Mouse (Mus musculus): Measurements from ENCODE around the gene Dync2h1. TPM values are rescaled to one million over a fixed set of nuclear protein-coding genes. Genes with fewer than 3 reads are reported as not detected.
"Not testable (repeated sequence)": the region's sequence is repeated elsewhere in the genome, so short reads cannot be mapped to it uniquely, and the experiment has no call there.

Gene Dync2h1
- polyA plus RNA-seq, 1 experiment from 2014 or later: 21.5 TPM

DNA sequence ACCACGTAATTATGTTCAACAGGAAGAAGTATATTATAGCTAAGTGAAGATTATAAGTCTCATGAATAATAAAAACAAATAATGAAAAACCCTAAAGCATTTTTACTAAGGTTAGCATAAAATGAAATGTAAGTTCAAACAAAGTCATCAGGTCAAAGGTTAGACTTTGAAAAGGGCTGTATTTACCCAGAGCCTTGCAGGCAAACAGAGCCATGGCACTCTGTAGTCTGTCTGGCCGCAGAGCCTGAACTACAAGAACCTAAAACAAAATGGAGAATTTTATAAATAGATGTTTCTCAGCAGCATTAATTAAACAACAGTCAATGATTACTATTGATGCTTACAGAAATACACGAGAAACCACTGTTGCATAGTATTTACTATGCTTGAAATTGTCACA, 174.5 kb downstream of the Dync2h1 start:
- Histone ChIP-seq H3K9ac (no peak overlapping the region), H3K4me2 (replicated peaks) (no peak overlapping the region), H3K4me1 (no peaks in the 10 kb centered on the region), H3K9me3 (no peaks in the 10 kb centered on the region), H3K27ac (no peak overlapping the region), H3K36me3 (no peaks in the 10 kb centered on the region; the same call in 1 of the 2 replicates), H3K27me3 (replicated peaks) (no peaks in the 10 kb centered on the region), H3K4me3 (no peak overlapping the region)
- WGBS: 82% methylated on average over 3 of the region's 3 CpGs
- no peak for ATAC-seq (ENCODE audit: low FRiP score, low read depth)

DNA sequence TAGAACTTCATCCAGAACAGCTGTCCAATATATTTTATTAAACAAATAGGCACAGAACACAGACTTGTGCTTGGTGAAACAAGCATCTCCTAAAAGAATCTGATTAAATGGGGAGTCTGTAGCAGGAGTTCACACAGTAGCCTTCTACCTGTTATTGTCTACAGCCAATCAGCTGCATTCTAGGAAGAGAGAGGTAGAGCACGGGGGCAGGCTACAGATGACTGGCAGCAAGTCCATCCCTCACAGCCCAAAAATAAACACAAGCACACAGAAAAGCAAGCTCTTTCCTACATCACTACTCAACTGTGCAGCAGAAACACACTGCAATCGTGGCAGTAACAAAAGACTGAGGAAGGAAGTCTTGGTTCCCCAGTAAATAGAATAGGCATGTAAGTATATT, 189.4 kb downstream of the Dync2h1 start:
- H3K9me3 ChIP-seq: no peaks in the 10 kb centered on the region
- H3K27ac ChIP-seq: no peak overlapping the region
- no peaks in the 10 kb centered on the region for H3K27me3 ChIP-seq (replicated peaks)
- no peak overlapping the region for H3K4me2 ChIP-seq (replicated peaks)
- WGBS: 63% methylated on average over 2 of the region's 2 CpGs
- ATAC-seq (ENCODE audit: low FRiP score, low read depth): no peak
- no peak overlapping the region for H3K4me3 ChIP-seq
- peaks cover 12% of the 10 kb centered on the region for H3K36me3 ChIP-seq
- no peak overlapping the region for H3K9ac ChIP-seq
- H3K4me1 ChIP-seq: no peaks in the 10 kb centered on the region

DNA sequence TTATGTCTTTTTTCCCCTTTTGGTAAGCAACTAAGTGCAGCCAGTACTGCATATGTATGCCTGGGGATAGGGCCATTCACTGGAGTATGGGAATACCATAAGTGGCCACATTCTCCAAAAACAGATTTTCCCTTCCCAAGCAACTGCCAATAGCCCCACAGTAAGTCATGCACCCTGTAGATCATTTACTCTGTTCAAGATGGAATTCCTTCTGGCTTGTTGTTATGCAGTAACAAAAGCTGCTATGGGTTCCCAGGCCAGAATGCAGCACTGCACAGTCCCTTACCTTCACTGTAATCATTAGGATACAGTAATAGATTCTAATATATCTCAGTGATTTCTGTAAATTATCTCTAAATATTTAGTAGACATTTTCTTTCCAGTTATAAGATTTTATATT, 190.0 kb downstream of the Dync2h1 start:
- Histone ChIP-seq H3K4me3 (no peak overlapping the region), H3K27ac (no peak overlapping the region), H3K9ac (no peak overlapping the region), H3K36me3 (peaks cover 13% of the 10 kb centered on the region), H3K4me2 (replicated peaks) (no peak overlapping the region), H3K9me3 (no peaks in the 10 kb centered on the region), H3K4me1 (no peaks in the 10 kb centered on the region), H3K27me3 (replicated peaks) (no peaks in the 10 kb centered on the region)
- ATAC-seq (ENCODE audit: low FRiP score, low read depth): no peak

DNA sequence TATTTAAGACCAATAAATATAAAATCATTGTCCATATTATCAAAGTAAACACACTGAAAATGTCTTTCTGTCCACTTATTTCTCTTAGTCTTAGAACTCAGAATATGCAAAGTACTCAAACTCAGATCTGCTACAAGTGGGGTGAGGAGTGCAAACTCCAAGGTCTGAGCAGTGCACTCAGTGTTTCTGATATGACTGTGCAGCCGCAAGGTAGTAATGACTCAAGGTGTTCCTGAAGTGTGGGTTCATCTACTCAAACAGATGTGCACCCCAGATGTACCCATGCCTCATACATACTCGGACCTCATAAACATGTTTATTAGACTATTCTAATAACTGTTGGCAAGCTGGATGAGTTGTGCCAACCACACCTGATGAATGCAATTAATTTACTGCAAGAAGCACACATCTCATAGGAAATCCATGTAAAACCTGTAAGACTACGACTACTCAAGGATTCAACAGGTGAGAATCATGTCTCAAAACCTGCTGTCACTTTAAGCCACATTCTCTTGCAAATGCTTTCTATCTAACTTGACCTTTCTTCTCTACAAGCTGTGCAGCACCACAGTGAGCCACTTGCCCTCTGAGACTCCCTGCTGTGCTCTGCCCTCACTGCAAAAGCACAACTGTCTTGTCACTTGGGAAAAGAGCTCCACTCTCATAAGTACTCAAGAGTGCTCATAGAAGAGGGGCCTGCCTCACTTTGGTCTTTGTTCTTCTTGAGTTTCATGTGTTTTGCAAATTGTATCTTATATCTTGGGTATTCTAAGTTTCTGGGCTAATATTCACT, 195.2 kb downstream of the Dync2h1 start:
- Histone ChIP-seq H3K9me3 (no peaks in the 10 kb centered on the region), H3K4me2 (replicated peaks) (no peak overlapping the region), H3K4me1 (no peaks in the 10 kb centered on the region), H3K27me3 (replicated peaks) (no peaks in the 10 kb centered on the region), H3K36me3 (peaks cover 15% of the 10 kb centered on the region), H3K27ac (no peak overlapping the region), H3K9ac (no peak overlapping the region), H3K4me3 (no peak overlapping the region)
- 89% methylated on average over 3 of the region's 3 CpGs for WGBS
- no peak for ATAC-seq (ENCODE audit: low FRiP score, low read depth)

DNA sequence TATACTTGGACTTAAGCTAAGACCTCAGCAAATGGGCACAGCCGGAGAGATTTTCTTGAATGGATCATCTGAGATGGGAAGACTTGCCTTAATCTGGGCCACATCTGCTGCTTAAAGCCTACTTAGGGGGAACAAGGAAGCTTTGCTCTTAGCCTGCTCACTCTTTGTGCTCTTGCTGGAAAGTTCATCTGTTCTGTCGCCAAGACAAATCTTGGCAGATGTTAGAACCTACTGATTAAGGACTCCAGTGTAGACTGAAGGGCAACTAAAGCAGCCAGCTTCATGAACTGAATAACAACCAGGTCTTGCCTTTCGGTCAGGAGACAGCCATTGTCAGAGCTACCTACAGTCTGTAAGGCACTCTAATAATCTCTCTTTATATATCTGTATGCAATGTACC, 198.1 kb downstream of the Dync2h1 start:
- H3K9ac ChIP-seq: no peak overlapping the region
- no peak overlapping the region for H3K4me2 ChIP-seq (replicated peaks)
- no peaks in the 10 kb centered on the region for H3K9me3 ChIP-seq
- no peak for ATAC-seq (ENCODE audit: low FRiP score, low read depth)
- WGBS: 93% methylated on average over 3 of the region's 3 CpGs
- H3K27ac ChIP-seq: no peak overlapping the region
- H3K36me3 ChIP-seq: peaks cover 16% of the 10 kb centered on the region; the same call in 1 of the 2 replicates
- no peaks in the 10 kb centered on the region for H3K27me3 ChIP-seq (replicated peaks)
- H3K4me3 ChIP-seq: no peak overlapping the region
- H3K4me1 ChIP-seq: no peaks in the 10 kb centered on the region

DNA sequence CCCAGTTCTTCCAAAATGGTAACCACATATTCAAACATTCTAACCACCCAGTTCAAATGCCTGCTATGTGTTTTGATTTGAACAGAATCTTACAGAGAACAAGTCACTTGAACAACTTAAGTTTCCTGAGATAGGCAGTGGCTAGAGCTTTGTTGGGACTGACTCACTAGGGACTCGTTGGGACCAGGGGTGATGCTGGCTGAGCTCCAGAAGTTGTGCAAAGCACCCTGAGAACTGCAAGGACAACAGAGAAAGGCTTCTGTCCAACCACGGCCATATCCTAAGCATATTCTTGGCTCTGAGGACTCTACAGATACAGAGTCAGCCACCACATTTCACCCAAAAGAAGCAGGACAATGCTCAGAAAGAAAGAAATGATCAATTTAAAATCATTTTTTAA, 215.1 kb downstream of the Dync2h1 start:
- Histone ChIP-seq H3K9ac (no peak overlapping the region), H3K4me3 (no peak overlapping the region), H3K27me3 (replicated peaks) (no peaks in the 10 kb centered on the region), H3K4me1 (no peaks in the 10 kb centered on the region), H3K27ac (no peak overlapping the region), H3K9me3 (no peaks in the 10 kb centered on the region), H3K4me2 (replicated peaks) (no peak overlapping the region), H3K36me3 (peaks cover 7% of the 10 kb centered on the region; the same call in 1 of the 2 replicates)
- 81% methylated on average over 2 of the region's 2 CpGs for WGBS
- ATAC-seq (ENCODE audit: low FRiP score, low read depth): no peak

DNA sequence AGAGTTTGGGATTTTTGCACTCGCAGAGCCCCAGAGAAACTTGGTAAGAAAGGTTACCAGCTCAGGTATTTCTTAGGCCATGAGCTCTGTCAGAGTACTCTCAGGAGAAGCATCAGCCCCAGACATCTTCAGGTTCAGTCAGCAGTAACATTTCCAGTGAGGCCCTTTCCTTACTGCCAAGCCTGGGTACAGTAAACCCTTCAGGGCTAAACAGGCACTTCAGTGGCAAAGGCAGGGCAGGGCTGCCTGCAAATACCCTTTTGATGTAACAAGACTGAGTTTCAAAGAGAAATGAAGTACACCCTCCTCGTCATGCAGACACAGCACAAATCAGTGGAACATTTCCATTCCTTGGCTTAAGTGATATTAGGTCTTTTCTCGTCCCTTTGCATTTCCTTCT, 219.2 kb downstream of the Dync2h1 start:
- no peak for ATAC-seq (ENCODE audit: low FRiP score, low read depth)
- Histone ChIP-seq H3K4me3 (no peak overlapping the region), H3K4me1 (no peaks in the 10 kb centered on the region), H3K27ac (no peak overlapping the region), H3K27me3 (replicated peaks) (no peaks in the 10 kb centered on the region), H3K9me3 (no peaks in the 10 kb centered on the region), H3K9ac (no peak overlapping the region), H3K36me3 (peaks cover 10% of the 10 kb centered on the region; the same call in 1 of the 2 replicates), H3K4me2 (replicated peaks) (no peak overlapping the region)
- WGBS: 92% methylated on average over 3 of the region's 3 CpGs

DNA sequence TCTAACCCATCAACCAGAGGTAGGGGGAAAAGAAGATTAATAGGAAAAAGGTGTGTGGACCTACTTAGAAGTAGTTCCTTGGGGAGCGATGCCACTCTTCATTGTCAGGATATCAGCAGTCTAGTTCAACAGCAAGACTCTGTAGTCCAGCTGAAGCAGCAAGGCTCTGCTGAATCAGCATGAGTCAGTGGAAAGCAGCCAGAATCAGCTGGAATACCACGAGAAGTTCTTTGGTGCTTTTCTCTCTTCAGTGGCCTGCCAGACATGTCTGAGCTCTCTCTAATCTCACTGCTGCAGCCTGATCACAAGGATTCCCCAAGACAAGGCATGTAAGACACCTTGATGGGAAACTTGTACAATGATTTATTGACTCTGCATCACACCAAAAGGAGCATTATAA, 225.9 kb downstream of the Dync2h1 start:
- no peak overlapping the region for H3K4me3 ChIP-seq
- WGBS: 89% methylated on average over 2 of the region's 2 CpGs
- H3K27me3 ChIP-seq (replicated peaks): no peaks in the 10 kb centered on the region
- H3K4me1 ChIP-seq: no peaks in the 10 kb centered on the region
- H3K9ac ChIP-seq: no peak overlapping the region
- H3K9me3 ChIP-seq: no peaks in the 10 kb centered on the region
- no peak overlapping the region for H3K4me2 ChIP-seq (replicated peaks)
- ATAC-seq (ENCODE audit: low FRiP score, low read depth): no peak
- H3K27ac ChIP-seq: no peak overlapping the region
- H3K36me3 ChIP-seq: no peaks in the 10 kb centered on the region

DNA sequence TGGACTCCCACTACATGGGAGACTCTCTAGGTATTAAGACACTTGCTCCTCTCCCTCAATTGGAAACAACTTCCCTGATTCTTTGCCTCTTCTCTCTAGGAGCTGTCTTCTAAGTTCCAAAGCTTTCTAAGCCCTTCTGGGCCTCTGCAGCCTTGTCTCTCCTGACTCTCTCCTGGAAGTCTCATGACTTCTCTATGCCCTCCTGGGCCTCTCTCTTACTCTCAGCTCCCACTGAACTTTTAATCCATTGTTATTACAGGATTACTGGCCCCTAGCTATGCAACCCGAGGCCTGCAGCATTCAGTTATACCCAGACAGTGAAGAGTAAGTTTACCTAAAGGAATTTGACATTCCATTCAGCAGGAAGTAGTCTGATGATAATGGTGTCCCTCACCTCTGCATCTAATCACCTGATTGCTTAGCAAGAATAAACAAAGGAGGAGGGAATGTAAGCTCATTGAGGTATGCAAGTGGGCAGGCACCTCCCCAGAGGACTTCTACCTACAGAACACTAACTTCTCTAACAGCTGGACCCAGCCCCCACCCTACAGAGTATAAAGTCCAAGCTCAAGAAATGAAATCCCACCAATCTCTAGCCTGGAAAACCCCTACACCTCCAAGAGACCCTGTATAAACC, 256.7 kb downstream of the Dync2h1 start:
- Histone ChIP-seq H3K4me2 (replicated peaks) (no peak overlapping the region), H3K27ac (no peak overlapping the region), H3K27me3 (replicated peaks) (no peaks in the 10 kb centered on the region), H3K9ac (no peak overlapping the region), H3K4me1 (no peaks in the 10 kb centered on the region), H3K9me3 (no peaks in the 10 kb centered on the region), H3K4me3 (no peak overlapping the region), H3K36me3 (peaks cover 7% of the 10 kb centered on the region)
- 43% methylated on average over 1 of the region's 1 CpGs for WGBS
- no peak for ATAC-seq (ENCODE audit: low FRiP score, low read depth)

DNA sequence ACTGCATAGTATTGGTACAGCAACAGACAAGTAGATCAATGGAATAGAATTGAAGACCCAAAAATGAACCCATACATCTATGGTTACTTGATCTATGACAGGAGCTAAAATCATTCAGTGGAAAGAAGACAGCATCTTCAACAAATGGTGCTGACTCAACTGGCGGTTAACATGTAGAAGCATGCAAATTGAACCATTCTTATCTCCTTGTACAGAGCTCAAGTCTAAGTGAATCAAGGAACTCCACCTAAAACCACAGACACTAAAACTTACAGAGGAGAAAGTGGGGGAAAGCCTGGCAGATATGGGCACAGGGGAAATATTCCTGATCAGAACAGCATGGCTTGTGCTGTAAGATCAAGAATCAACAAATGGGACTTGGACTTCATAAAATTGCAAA, 270.8 kb downstream of the Dync2h1 start:
- no peaks in the 10 kb centered on the region for H3K36me3 ChIP-seq
- no peak overlapping the region for H3K4me3 ChIP-seq
- H3K4me2 ChIP-seq (replicated peaks): no peak overlapping the region
- H3K9ac ChIP-seq: no peak overlapping the region
- H3K27me3 ChIP-seq (replicated peaks): no peaks in the 10 kb centered on the region
- H3K27ac ChIP-seq: no peak overlapping the region
- no peaks in the 10 kb centered on the region for H3K4me1 ChIP-seq
- no peak for ATAC-seq (ENCODE audit: low FRiP score, low read depth)
- H3K9me3 ChIP-seq: no peaks in the 10 kb centered on the region
- WGBS: 90% methylated on average over 1 of the region's 1 CpGs

DNA sequence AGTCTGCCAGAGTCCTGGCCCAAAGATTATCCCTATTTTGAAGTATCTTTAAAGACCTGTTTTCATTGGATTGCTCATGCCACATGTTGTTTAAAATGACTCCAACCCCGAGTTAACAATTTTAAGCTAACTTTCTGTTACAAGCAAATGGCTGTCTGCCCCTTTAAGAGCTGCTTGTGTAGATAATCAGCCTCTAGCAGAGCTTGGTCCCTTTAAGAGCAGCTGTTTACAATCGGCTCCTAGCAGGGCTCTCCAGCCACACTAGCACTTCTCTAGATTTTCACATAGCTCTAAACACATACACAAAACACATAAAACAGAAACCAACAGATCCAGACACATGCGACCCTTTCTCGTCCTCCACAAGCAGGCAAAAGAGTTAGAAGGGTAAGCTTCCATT, 273.7 kb downstream of the Dync2h1 start:
- WGBS: 60% methylated on average over 4 of the region's 4 CpGs
- H3K36me3 ChIP-seq; H3K9me3 ChIP-seq; H3K4me3 ChIP-seq; H3K4me2 ChIP-seq (replicated peaks); H3K4me1 ChIP-seq; ATAC-seq (ENCODE audit: low FRiP score, low read depth); H3K27ac ChIP-seq; H3K9ac ChIP-seq; H3K27me3 ChIP-seq (replicated peaks): not testable (repeated sequence)

DNA sequence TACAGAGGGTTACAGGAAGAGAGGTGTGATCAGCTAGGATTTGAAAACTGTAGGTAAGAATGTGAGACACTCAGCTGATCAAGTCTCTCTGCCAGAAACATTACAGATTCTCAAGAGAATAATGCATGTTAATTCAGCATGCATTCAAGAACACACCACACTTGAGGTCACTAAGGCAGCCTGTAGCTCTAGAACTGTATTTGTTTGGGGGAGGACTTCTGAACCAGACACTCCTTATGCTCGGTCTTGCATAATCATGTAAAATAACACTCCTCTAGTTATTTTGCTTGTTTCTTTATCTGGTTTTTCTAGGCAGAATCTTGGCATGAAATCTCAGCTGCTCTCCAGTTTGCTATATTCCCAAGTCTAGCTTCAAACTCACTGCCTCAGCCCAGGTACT, 282.6 kb downstream of the Dync2h1 start:
- Histone ChIP-seq H3K27ac (no peak overlapping the region), H3K36me3 (no peaks in the 10 kb centered on the region), H3K4me2 (replicated peaks) (no peak overlapping the region), H3K9ac (no peak overlapping the region), H3K27me3 (replicated peaks) (no peaks in the 10 kb centered on the region), H3K9me3 (peaks cover 1% of the 10 kb centered on the region; the same call in 1 of the 2 replicates), H3K4me3 (no peak overlapping the region), H3K4me1 (no peaks in the 10 kb centered on the region)
- ATAC-seq (ENCODE audit: low FRiP score, low read depth): no peak
- 95% methylated on average over 1 of the region's 1 CpGs for WGBS

DNA sequence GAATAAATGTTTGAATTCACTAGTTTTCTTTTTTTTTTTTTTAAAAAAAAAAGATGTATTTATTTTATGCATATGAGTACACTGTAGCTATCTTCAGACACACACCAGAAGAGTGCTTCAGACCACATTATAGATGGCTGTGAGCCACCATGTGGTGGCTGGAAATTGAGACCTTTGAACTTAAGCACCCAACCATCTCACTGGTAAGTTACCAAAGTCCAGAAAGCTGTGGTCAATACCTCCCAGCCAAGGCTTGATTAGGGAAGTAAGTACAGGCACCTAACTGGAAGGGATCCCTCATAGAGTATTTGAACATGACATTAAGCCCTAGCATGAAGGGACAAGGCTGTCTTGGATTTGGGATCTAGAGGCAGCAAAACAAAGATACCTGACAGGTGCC, 292.9 kb downstream of the Dync2h1 start:
- no peak overlapping the region for H3K27ac ChIP-seq
- no peak overlapping the region for H3K9ac ChIP-seq
- no peaks in the 10 kb centered on the region for H3K36me3 ChIP-seq
- H3K4me1 ChIP-seq: no peaks in the 10 kb centered on the region
- no peaks in the 10 kb centered on the region for H3K9me3 ChIP-seq
- H3K27me3 ChIP-seq (replicated peaks): no peaks in the 10 kb centered on the region
- no peak overlapping the region for H3K4me2 ChIP-seq (replicated peaks)
- no peak for ATAC-seq (ENCODE audit: low FRiP score, low read depth)
- H3K4me3 ChIP-seq: no peak overlapping the region
